Mouse (Mus musculus): ENCODE results near the gene Pear1. TPM values are rescaled to one million over a fixed set of nuclear protein-coding genes. Genes with fewer than 3 reads are reported as not detected.

Pear1 gene
- polyA plus RNA-seq, 1 experiment from 2014 or later, result 21.4 TPM

GRCm38 (mm10) chr3:87761408-87762375 lies 62.4 kb downstream of the Pear1 start:
- TF ChIP-seq EP300 (IDR thresholded peaks at IDR 0.05), result no peak
- no peak for TF ChIP-seq CTCF (IDR thresholded peaks at IDR 0.05)
- no peak for DNase-seq (ENCODE audit: low spot score)

GRCm38 (mm10) chr3:87758641-87759040 lies 65.5 kb downstream of the Pear1 start:
- 47% methylated on average over 4 of the region's 5 CpGs for WGBS
- TF ChIP-seq EP300 (IDR thresholded peaks at IDR 0.05) (no peak), CTCF (IDR thresholded peaks at IDR 0.05) (no peak)
- Histone ChIP-seq H3K36me3 (ENCODE audit: insufficient read depth, low read length) (no peaks in the 10 kb centered on the region), H3K27ac (ENCODE audit: low read length) (no peak overlapping the region), H3K4me3 (ENCODE audit: low read depth, low read length) (no peak overlapping the region), H3K9ac (replicated peaks; ENCODE audit: low read depth) (no peak overlapping the region), H3K9me3 (ENCODE audit: low read length) (no peaks in the 10 kb centered on the region), H3K27me3 (replicated peaks; ENCODE audit: insufficient read depth, low read length) (no peaks in the 10 kb centered on the region), H3K4me2 (replicated peaks; ENCODE audit: low read depth, low read length) (no peak overlapping the region), H3K4me1 (ENCODE audit: insufficient read depth, low read depth, low read length) (peaks cover 4% of the 10 kb centered on the region; the same call in 1 of the 2 replicates)
- ATAC-seq (no peak), DNase-seq (ENCODE audit: low spot score) (no peak)

More at GRCm38 (mm10) chr3:87761408-87762375, 62.4 kb downstream of the Pear1 start:
- H3K4me3 ChIP-seq (ENCODE audit: low read depth, low read length), result no peak overlapping the region
- no peak overlapping the region for H3K9ac ChIP-seq (replicated peaks; ENCODE audit: low read depth)
- ATAC-seq, result no peak
- 56% methylated on average over 19 of the region's 20 CpGs for WGBS
- H3K4me2 ChIP-seq (replicated peaks; ENCODE audit: low read depth, low read length), result no peak overlapping the region
- H3K9me3 ChIP-seq (ENCODE audit: low read length), result no peaks in the 10 kb centered on the region
- H3K36me3 ChIP-seq (ENCODE audit: insufficient read depth, low read length), result no peaks in the 10 kb centered on the region
- H3K27me3 ChIP-seq (replicated peaks; ENCODE audit: insufficient read depth, low read length), result no peaks in the 10 kb centered on the region
- no peak overlapping the region for H3K27ac ChIP-seq (ENCODE audit: low read length)
- peaks cover 7% of the 10 kb centered on the region for H3K4me1 ChIP-seq (ENCODE audit: insufficient read depth, low read depth, low read length)

- Histone ChIP-seq H3K9ac (replicated peaks; ENCODE audit: low read depth) (no peak overlapping the region), H3K36me3 (ENCODE audit: insufficient read depth, low read length) (peaks cover 6% of the 10 kb centered on the region; the same call in 1 of the 2 replicates), H3K27me3 (replicated peaks; ENCODE audit: insufficient read depth, low read length) (no peaks in the 10 kb centered on the region), H3K4me2 (replicated peaks; ENCODE audit: low read depth, low read length) (0 out of 2 replicates have a peak overlapping the region, but pooled peaks have one; percentile 27), H3K4me1 (ENCODE audit: insufficient read depth, low read depth, low read length) (no peaks in the 10 kb centered on the region), H3K9me3 (ENCODE audit: low read length) (no peaks in the 10 kb centered on the region), H3K4me3 (ENCODE audit: low read depth, low read length) (no peak overlapping the region), H3K27ac (ENCODE audit: low read length) (no peak overlapping the region)
- DNase-seq (ENCODE audit: low spot score) (no peak), ATAC-seq (no peak)
- TF ChIP-seq CTCF (IDR thresholded peaks at IDR 0.05) (no peak), EP300 (IDR thresholded peaks at IDR 0.05) (no peak)
- 58% methylated on average over 20 of the region's 20 CpGs for WGBS
Observed at GRCm38 (mm10) chr3:87756488-87756887, 67.6 kb downstream of the Pear1 start.

- ATAC-seq (peak; percentile 92), DNase-seq (ENCODE audit: low spot score) (peak; percentile 76)
- 13% methylated on average over 20 of the region's 24 CpGs for WGBS
- no peaks in the 10 kb centered on the region for H3K9me3 ChIP-seq (ENCODE audit: low read length)
- no peaks in the 10 kb centered on the region for H3K27me3 ChIP-seq (replicated peaks; ENCODE audit: insufficient read depth, low read length)
- TF ChIP-seq CTCF (IDR thresholded peaks at IDR 0.05) (peak; percentile 99), EP300 (IDR thresholded peaks at IDR 0.05) (no peak)
- peaks cover 6% of the 10 kb centered on the region; the same call in 1 of the 2 replicates for H3K36me3 ChIP-seq (ENCODE audit: insufficient read depth, low read length)
- H3K4me2 ChIP-seq (replicated peaks; ENCODE audit: low read depth, low read length), result 0 out of 2 replicates have a peak overlapping the region, but pooled peaks have one; percentile 27
- H3K9ac ChIP-seq (replicated peaks; ENCODE audit: low read depth), result no peak overlapping the region
- H3K27ac ChIP-seq (ENCODE audit: low read length), result no peak overlapping the region
- H3K4me3 ChIP-seq (ENCODE audit: low read depth, low read length), result no peak overlapping the region
- no peaks in the 10 kb centered on the region for H3K4me1 ChIP-seq (ENCODE audit: insufficient read depth, low read depth, low read length)
Observed at GRCm38 (mm10) chr3:87755964-87756363, 68.1 kb downstream of the Pear1 start.

GRCm38 (mm10) chr3:87753829-87754228 lies 70.3 kb downstream of the Pear1 start:
- DNase-seq (ENCODE audit: low spot score) (no peak), ATAC-seq (no peak)
- Histone ChIP-seq H3K27me3 (replicated peaks; ENCODE audit: insufficient read depth, low read length) (no peaks in the 10 kb centered on the region), H3K36me3 (ENCODE audit: insufficient read depth, low read length) (peaks cover 6% of the 10 kb centered on the region; the same call in 1 of the 2 replicates), H3K9me3 (ENCODE audit: low read length) (no peaks in the 10 kb centered on the region), H3K4me3 (ENCODE audit: low read depth, low read length) (no peak overlapping the region), H3K4me2 (replicated peaks; ENCODE audit: low read depth, low read length) (no peak overlapping the region), H3K27ac (ENCODE audit: low read length) (no peak overlapping the region), H3K4me1 (ENCODE audit: insufficient read depth, low read depth, low read length) (no peaks in the 10 kb centered on the region), H3K9ac (replicated peaks; ENCODE audit: low read depth) (no peak overlapping the region)
- no peak for TF ChIP-seq EP300 (IDR thresholded peaks at IDR 0.05)
- 87% methylated on average over 13 of the region's 13 CpGs for WGBS

DNA sequence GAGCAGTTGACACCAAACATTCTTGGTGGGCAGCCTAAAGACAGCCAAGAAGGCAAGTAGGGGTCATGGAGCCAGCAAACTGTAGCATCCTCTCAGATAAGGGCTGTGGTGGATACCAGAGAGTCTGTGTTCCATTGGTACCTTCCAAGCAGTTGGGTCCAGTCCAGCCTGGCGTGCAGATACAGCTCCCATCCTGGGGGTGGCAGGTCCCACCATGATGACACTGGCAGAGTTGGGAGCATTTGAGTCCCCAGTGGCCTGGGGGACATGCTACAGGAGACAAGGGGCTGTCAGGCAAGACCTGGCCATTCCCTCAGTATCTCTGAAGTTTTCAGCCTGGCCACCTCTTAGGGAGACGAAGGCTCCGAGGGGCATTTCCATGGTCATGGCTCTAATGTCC lies 71.5 kb downstream of the Pear1 start:
- Histone ChIP-seq H3K27me3 (replicated peaks; ENCODE audit: insufficient read depth, low read length) (no peaks in the 10 kb centered on the region), H3K4me3 (ENCODE audit: low read depth, low read length) (no peak overlapping the region), H3K36me3 (ENCODE audit: insufficient read depth, low read length) (peaks cover 6% of the 10 kb centered on the region; the same call in 1 of the 2 replicates), H3K9ac (replicated peaks; ENCODE audit: low read depth) (no peak overlapping the region), H3K4me1 (ENCODE audit: insufficient read depth, low read depth, low read length) (no peaks in the 10 kb centered on the region), H3K27ac (ENCODE audit: low read length) (no peak overlapping the region), H3K9me3 (ENCODE audit: low read length) (no peaks in the 10 kb centered on the region), H3K4me2 (replicated peaks; ENCODE audit: low read depth, low read length) (no peak overlapping the region)
- WGBS, result 92% methylated on average over 3 of the region's 3 CpGs
- TF ChIP-seq CTCF (IDR thresholded peaks at IDR 0.05), result no peak
- TF ChIP-seq EP300 (IDR thresholded peaks at IDR 0.05), result no peak
- DNase-seq (ENCODE audit: low spot score) (no peak), ATAC-seq (no peak)

All from lung, postnatal 0 days (tissue).